Mouse (Mus musculus) megakaryocyte, embryonic 14.5 days (primary cell): ENCODE measurements around the gene Cd300lb. TPM values are rescaled to one million over a fixed set of nuclear protein-coding genes. Genes with fewer than 3 reads are reported as not detected.
A peak's percentile ranks its signal among the peaks of the same experiment; 100 is the strongest.

Experiments used
- H3K27me3 ChIP-seq: replicated peaks from 2 replicates; pipeline ENCODE3; 2012; ENCODE audit warnings: inconsistent platforms
- H3K36me3 ChIP-seq: replicated peaks from 2 replicates; pipeline ENCODE3; 2012; ENCODE audit warnings: low read length, inconsistent platforms, mixed read lengths
- H3K4me1 ChIP-seq: 2 replicates; pipeline ENCODE4 v1.6.1; 2012; ENCODE audit warnings: inconsistent platforms
- H3K4me3 ChIP-seq: replicated peaks from 2 replicates; pipeline ENCODE3; 2012; ENCODE audit warnings: moderate library complexity, mild to moderate bottlenecking, inconsistent platforms
- H3K9me3 ChIP-seq: 2 replicates; pipeline ENCODE4 v1.6.1; 2012; ENCODE audit warnings: inconsistent platforms
- FLI1 ChIP-seq: IDR thresholded peaks from 2 replicates; pipeline ENCODE4 v1.6.1; 2012; ENCODE audit warnings: low read length, inconsistent platforms, mixed read lengths
- GATA1 ChIP-seq: IDR thresholded peaks from 3 replicates; pipeline ENCODE4 v1.6.1; 2012; ENCODE audit warnings: mixed read lengths, low read length, inconsistent platforms, borderline replicate concordance
- polyA plus RNA-seq: library from polyadenylated mRNA; stranded (reverse); fragments of >175 nt; gene quantifications from 2 replicates; pipeline ENCODE4 v1.2.3, GENCODE M21; 2012; ENCODE audit warnings: low replicate concordance; ENCODE audit not compliant: insufficient read depth

Gene Cd300lb
- polyA plus RNA-seq, 1 experiment, result 1.3 TPM

- TF ChIP-seq GATA1 (no peak), FLI1 (no peak)
- Histone ChIP-seq H3K27me3 (no peaks in the 10 kb centered on the region), H3K4me3 (peak within 1 kb of the TSS; percentile 89), H3K9me3 (no peaks in the 10 kb centered on the region), H3K36me3 (peaks cover 36% of the 10 kb centered on the region), H3K4me1 (peaks cover 95% of the 10 kb centered on the region)
Observed at GRCm38 (mm10) chr11:114889991-114890518, 44.1 kb downstream of the Cd300lb start, which contains the start of gene Cd300a. TSS of gene Cd300a (plus strand) at chr11:114890041.

- TF ChIP-seq GATA1 (peak; percentile 69; the same call in 1 of the 3 replicates), FLI1 (peak; percentile 37; the same call in 1 of the 2 replicates)
- Histone ChIP-seq H3K4me3 (peak overlapping the region; percentile 80), H3K36me3 (peaks cover 9% of the 10 kb centered on the region), H3K9me3 (no peaks in the 10 kb centered on the region), H3K27me3 (no peaks in the 10 kb centered on the region), H3K4me1 (peaks cover 97% of the 10 kb centered on the region)
Observed at GRCm38 (mm10) chr11:114884380-114885100, 49.6 kb downstream of the Cd300lb start.

GRCm38 (mm10) chr11:114883251-114883789 lies 50.9 kb downstream of the Cd300lb start:
- Histone ChIP-seq H3K36me3 (peaks cover 3% of the 10 kb centered on the region), H3K27me3 (no peaks in the 10 kb centered on the region), H3K4me3 (peak overlapping the region; percentile 56), H3K9me3 (no peaks in the 10 kb centered on the region), H3K4me1 (peaks cover 86% of the 10 kb centered on the region)
- TF ChIP-seq FLI1, result no peak
- no peak for TF ChIP-seq GATA1

- TF ChIP-seq GATA1, result no peak
- no peak for TF ChIP-seq FLI1
- no peaks in the 10 kb centered on the region for H3K36me3 ChIP-seq
- H3K27me3 ChIP-seq, result no peaks in the 10 kb centered on the region
- H3K9me3 ChIP-seq, result no peaks in the 10 kb centered on the region
- no peak overlapping the region for H3K4me3 ChIP-seq
- peaks cover 80% of the 10 kb centered on the region for H3K4me1 ChIP-seq
Observed at GRCm38 (mm10) chr11:114880589-114880988, 53.6 kb downstream of the Cd300lb start.

GRCm38 (mm10) chr11:114880185-114880584 lies 54.0 kb downstream of the Cd300lb start:
- H3K4me1 ChIP-seq, result peaks cover 80% of the 10 kb centered on the region
- TF ChIP-seq GATA1 (no peak), FLI1 (no peak)

GRCm38 (mm10) chr11:114879666-114880065 lies 54.5 kb downstream of the Cd300lb start:
- no peak for TF ChIP-seq FLI1
- no peak for TF ChIP-seq GATA1
- H3K36me3 ChIP-seq, result no peaks in the 10 kb centered on the region
- H3K4me3 ChIP-seq, result no peak overlapping the region
- no peaks in the 10 kb centered on the region for H3K9me3 ChIP-seq
- H3K4me1 ChIP-seq, result peaks cover 78% of the 10 kb centered on the region
- H3K27me3 ChIP-seq, result peaks cover 2% of the 10 kb centered on the region

More at GRCm38 (mm10) chr11:114880185-114880584, 54.0 kb downstream of the Cd300lb start:
- Histone ChIP-seq H3K4me3 (no peak overlapping the region), H3K36me3 (no peaks in the 10 kb centered on the region), H3K9me3 (no peaks in the 10 kb centered on the region), H3K27me3 (no peaks in the 10 kb centered on the region)

GRCm38 (mm10) chr11:114877145-114877544 lies 57.0 kb downstream of the Cd300lb start:
- Histone ChIP-seq H3K4me1 (peaks cover 74% of the 10 kb centered on the region), H3K9me3 (no peaks in the 10 kb centered on the region), H3K36me3 (peaks cover 7% of the 10 kb centered on the region), H3K27me3 (peaks cover 8% of the 10 kb centered on the region), H3K4me3 (no peak overlapping the region)
- TF ChIP-seq GATA1, result no peak
- TF ChIP-seq FLI1, result no peak

GRCm38 (mm10) chr11:114876621-114877020 lies 57.6 kb downstream of the Cd300lb start:
- TF ChIP-seq FLI1, result no peak
- TF ChIP-seq GATA1, result no peak
- no peak overlapping the region for H3K4me3 ChIP-seq
- no peaks in the 10 kb centered on the region for H3K9me3 ChIP-seq
- peaks cover 8% of the 10 kb centered on the region for H3K27me3 ChIP-seq
- peaks cover 69% of the 10 kb centered on the region for H3K4me1 ChIP-seq
- peaks cover 11% of the 10 kb centered on the region for H3K36me3 ChIP-seq

GRCm38 (mm10) chr11:114876176-114876575 lies 58.0 kb downstream of the Cd300lb start:
- H3K4me1 ChIP-seq, result peaks cover 64% of the 10 kb centered on the region
- peaks cover 15% of the 10 kb centered on the region for H3K36me3 ChIP-seq
- TF ChIP-seq GATA1 (no peak), FLI1 (no peak)
- H3K9me3 ChIP-seq, result no peaks in the 10 kb centered on the region
- H3K4me3 ChIP-seq, result no peak overlapping the region
- peaks cover 12% of the 10 kb centered on the region for H3K27me3 ChIP-seq

- H3K36me3 ChIP-seq, result peaks cover 24% of the 10 kb centered on the region
Observed at GRCm38 (mm10) chr11:114875301-114875801, 58.8 kb downstream of the Cd300lb start.

More at GRCm38 (mm10) chr11:114875301-114875801, 58.8 kb downstream of the Cd300lb start:
- Histone ChIP-seq H3K4me1 (peaks cover 56% of the 10 kb centered on the region), H3K4me3 (no peak overlapping the region), H3K27me3 (peaks cover 18% of the 10 kb centered on the region), H3K9me3 (no peaks in the 10 kb centered on the region)
- TF ChIP-seq FLI1 (no peak), GATA1 (no peak)
